Mouse (Mus musculus) myocyte (in vitro differentiated cells): ENCODE results near the gene St6galnac4.

Source experiments
- POLR2A ChIP-seq: IDR thresholded peaks from one replicate; pipeline ENCODE4 v1.6.1; 2011; ENCODE audit warnings: low read depth, mild to moderate bottlenecking, control low read depth, moderate library complexity; ENCODE audit not compliant: insufficient read length
- REST ChIP-seq: IDR thresholded peaks from one replicate; pipeline ENCODE4 v1.6.1; 2011; ENCODE audit warnings: mild to moderate bottlenecking, control low read depth, moderate library complexity; ENCODE audit not compliant: insufficient read depth, insufficient read length
- TCF12 ChIP-seq: IDR thresholded peaks from one replicate; pipeline ENCODE4 v1.6.1; 2011; ENCODE audit warnings: mild to moderate bottlenecking, control low read depth; ENCODE audit not compliant: poor library complexity, insufficient read depth, severe bottlenecking
- TCF3 ChIP-seq: IDR thresholded peaks from one replicate; pipeline ENCODE4 v1.6.1; 2011; ENCODE audit warnings: low read depth, control low read depth; ENCODE audit not compliant: insufficient read length
- USF1 ChIP-seq: IDR thresholded peaks from one replicate; pipeline ENCODE4 v1.6.1; 2011; ENCODE audit warnings: low read depth, mild to moderate bottlenecking, control low read depth, moderate library complexity

- TF ChIP-seq POLR2A (no peak), TCF3 (no peak), TCF12 (no peak), REST (no peak), USF1 (peak; percentile 57)
Observed at GRCm38 (mm10) chr2:32549764-32550163, 37.1 kb upstream of the St6galnac4 start.
